Mouse (Mus musculus) heart, postnatal 0 days (tissue): Measurements from ENCODE around the gene Pigb.

ENCODE experiments used
- CTCF ChIP-seq: IDR thresholded peaks from 2 replicates; pipeline ENCODE4 v1.5.1; 2016; ENCODE audit warnings: antibody characterized with exemption, control low read depth, low read depth
- EP300 ChIP-seq: IDR thresholded peaks from 2 replicates; pipeline ENCODE4 v1.6.1; 2016; ENCODE audit warnings: antibody characterized with exemption, low read depth

DNA sequence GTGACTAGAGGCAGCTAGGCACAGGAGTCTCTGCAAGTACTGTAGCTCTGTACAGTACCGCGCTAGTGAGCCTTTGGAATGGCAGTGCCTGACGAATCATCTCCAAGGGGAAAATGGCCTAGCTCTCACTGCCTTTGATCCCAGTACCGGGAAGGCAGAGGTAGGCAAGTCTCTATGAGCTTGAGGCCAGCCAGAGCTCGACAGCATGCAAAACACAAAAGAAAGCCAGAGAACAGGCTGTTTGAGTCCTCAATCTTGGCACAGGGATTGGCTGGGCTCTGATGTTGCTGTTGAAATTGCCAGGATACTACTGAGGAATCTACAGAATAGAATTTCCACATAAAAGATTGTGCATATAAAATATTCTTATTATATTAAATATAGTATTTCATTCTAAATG, 67.7 kb downstream of the Pigb start:
- no peak for TF ChIP-seq CTCF
- TF ChIP-seq EP300 = no peak
